Mouse (Mus musculus) ES-E14 (cell line): ENCODE data around the gene Spop. TPM values are rescaled to one million over a fixed set of nuclear protein-coding genes. Genes with fewer than 3 reads are reported as not detected.
"Not testable (repeated sequence)": the region's sequence is repeated elsewhere in the genome, so short reads cannot be mapped to it uniquely, and the experiment has no call there.

ENCODE experiments used
- DNase-seq: peaks from one replicate; pipeline ENCODE4 v3.0.0-alpha.2; 2013; ENCODE audit warnings: low read depth, low spot score
- H3K27ac ChIP-seq: 2 replicates; pipeline ENCODE4 v1.5.1; 2012; ENCODE audit warnings: low read depth, mild to moderate bottlenecking, low read length, moderate library complexity, mixed read lengths; ENCODE audit not compliant: poor library complexity, insufficient read depth, severe bottlenecking
- H3K36me3 ChIP-seq: 2 replicates; pipeline ENCODE4 v1.6.1; 2012; ENCODE audit warnings: mild to moderate bottlenecking, low read length, moderate library complexity, mixed read lengths; ENCODE audit not compliant: control insufficient read depth, poor library complexity, insufficient read depth, severe bottlenecking
- H3K4me1 ChIP-seq, 2 experiments: fragments of 150-350 bp in 1 of 2; sonication (generic) in 1 of 2; 2 replicates each; pipeline ENCODE4 v1.6.1; 2012; ENCODE audit warnings: low read length in 2 of 2, mild to moderate bottlenecking in 1 of 2, mixed read lengths in 1 of 2; ENCODE audit not compliant: control insufficient read depth in 2 of 2, insufficient read depth in 2 of 2, poor library complexity in 1 of 2
- H3K4me3 ChIP-seq, 2 experiments: fragments of 150-350 bp in 1 of 2; sonication (generic) in 1 of 2; 2 replicates each; pipeline ENCODE4 v1.5.1; 2012; ENCODE audit warnings: low read length in 2 of 2, low read depth in 1 of 2, mild to moderate bottlenecking in 1 of 2, mixed read lengths in 1 of 2; ENCODE audit not compliant: insufficient read depth in 1 of 2, poor library complexity in 1 of 2, severe bottlenecking in 1 of 2
- H3K9ac ChIP-seq: 2 replicates; pipeline ENCODE4 v1.6.1; 2012; ENCODE audit warnings: low read depth, mild to moderate bottlenecking, low read length, mixed read lengths; ENCODE audit not compliant: poor library complexity, insufficient read depth, severe bottlenecking
- H3K9me3 ChIP-seq: fragments of 150-350 bp; sonication (generic); 2 replicates; pipeline ENCODE4 v1.6.1; 2012; ENCODE audit warnings: low read depth, mild to moderate bottlenecking, low read length; ENCODE audit not compliant: control insufficient read depth, insufficient read depth
- CHD2 ChIP-seq: IDR thresholded peaks from 2 replicates; pipeline ENCODE4 v1.6.1; 2014; ENCODE audit warnings: mild to moderate bottlenecking, low read depth, low read length, inconsistent platforms
- HCFC1 ChIP-seq: IDR thresholded peaks from 2 replicates; pipeline ENCODE4 v1.6.1; 2012; ENCODE audit warnings: low read length, inconsistent platforms, borderline replicate concordance; ENCODE audit not compliant: insufficient read depth
- MAFK ChIP-seq: IDR thresholded peaks from 2 replicates; pipeline ENCODE4 v1.6.1; 2014; ENCODE audit warnings: mild to moderate bottlenecking, low read depth, low read length, inconsistent platforms; ENCODE audit not compliant: insufficient read depth
- ZC3H11A ChIP-seq: IDR thresholded peaks from 2 replicates; pipeline ENCODE4 v1.6.1; 2012; ENCODE audit warnings: low read depth, mild to moderate bottlenecking, inconsistent platforms, low read length, borderline replicate concordance
- ZNF384 ChIP-seq: IDR thresholded peaks from 2 replicates; pipeline ENCODE4 v1.6.1; 2012; ENCODE audit warnings: low read depth, low read length, inconsistent platforms
- in situ Hi-C, 2 experiments: fragments of 600-800 bp; cut with MboI; formaldehyde crosslinking; loops; one replicate each; pipeline ENCODE4 v1.15.1; 2025; ENCODE audit warnings: low sequenced_read_pairs in 2 of 2, inconsistent platforms in 1 of 2; ENCODE audit not compliant: unreplicated experiment in 2 of 2
- total RNA-seq: library from RNA; depleted of rRNA; stranded (reverse); fragments of 300-350 nt; gene quantifications from 2 replicates; pipeline ENCODE4 v1.2.3, GENCODE M21; 2012

Spop gene
- total RNA-seq, 1 experiment, result 30.8 TPM

GRCm38 (mm10) chr11:95402196-95402595, 11.7 kb upstream of the Spop start:
- H3K9ac ChIP-seq, result no peak overlapping the region
- no peak overlapping the region for H3K27ac ChIP-seq
- no peak for DNase-seq
- no peak overlapping the region for H3K4me3 ChIP-seq
- in situ Hi-C loops, result no loop called here
- H3K4me1 ChIP-seq, result peaks cover 0 to 10% of the 10 kb centered on the region in 2 experiments; a peak in 2 of 4 replicates
- no peak for TF ChIP-seq CHD2
- no peak for TF ChIP-seq ZNF384
- no peak for TF ChIP-seq MAFK
- TF ChIP-seq HCFC1, result no peak
- TF ChIP-seq ZC3H11A, result no peak
- H3K9me3 ChIP-seq, result no peaks in the 10 kb centered on the region
- no peaks in the 10 kb centered on the region for H3K36me3 ChIP-seq

GRCm38 (mm10) chr11:95402658-95403101, 11.2 kb upstream of the Spop start:
- no peak overlapping the region for H3K27ac ChIP-seq
- no peak for DNase-seq
- in situ Hi-C loops, result no loop called here

GRCm38 (mm10) chr11:95403382-95404340, 10.2 kb upstream of the Spop start:
- no peak for DNase-seq
- H3K27ac ChIP-seq, result no peak overlapping the region
- TF ChIP-seq CHD2, result no peak
- TF ChIP-seq MAFK, result no peak
- TF ChIP-seq HCFC1, result no peak

More at GRCm38 (mm10) chr11:95402658-95403101, 11.2 kb upstream of the Spop start:
- H3K4me1 ChIP-seq, result peaks cover 1 to 12% of the 10 kb centered on the region in 2 experiments; a peak in 2 of 4 replicates
- no peak overlapping the region for H3K9ac ChIP-seq
- H3K36me3 ChIP-seq, result no peaks in the 10 kb centered on the region
- H3K9me3 ChIP-seq, result no peaks in the 10 kb centered on the region
- TF ChIP-seq ZC3H11A, result no peak
- peak; percentile 82 for TF ChIP-seq ZNF384
- no peak overlapping the region for H3K4me3 ChIP-seq

GRCm38 (mm10) chr11:95405771-95406170, 8.1 kb upstream of the Spop start:
- peaks cover 3 to 12% of the 10 kb centered on the region in 2 experiments; a peak in 2 of 4 replicates for H3K4me1 ChIP-seq
- H3K4me3 ChIP-seq, result no peak overlapping the region
- no peak for TF ChIP-seq ZNF384
- no peak for TF ChIP-seq ZC3H11A
- TF ChIP-seq HCFC1, result no peak
- no peak for TF ChIP-seq MAFK
- no peak for TF ChIP-seq CHD2
- no peaks in the 10 kb centered on the region for H3K9me3 ChIP-seq
- no peak for DNase-seq
- H3K36me3 ChIP-seq, result no peaks in the 10 kb centered on the region
- in situ Hi-C loops, result no loop called here
- no peak overlapping the region for H3K27ac ChIP-seq
- H3K9ac ChIP-seq, result no peak overlapping the region

More at GRCm38 (mm10) chr11:95403382-95404340, 10.2 kb upstream of the Spop start:
- Histone ChIP-seq H3K9ac (no peak overlapping the region), H3K4me3 (no peak overlapping the region), H3K36me3 (no peaks in the 10 kb centered on the region), H3K4me1 (peaks cover 3 to 12% of the 10 kb centered on the region in 2 experiments; a peak in 2 of 4 replicates), H3K9me3 (no peaks in the 10 kb centered on the region)
- in situ Hi-C loops, result no loop called here

- in situ Hi-C loops, result not testable (repeated sequence)
Observed at GRCm38 (mm10) chr11:95406398-95406797, 7.5 kb upstream of the Spop start.

More at GRCm38 (mm10) chr11:95406398-95406797, 7.5 kb upstream of the Spop start:
- not testable (repeated sequence) for H3K27ac ChIP-seq, H3K36me3 ChIP-seq, DNase-seq, H3K9ac ChIP-seq, H3K4me3 ChIP-seq, H3K9me3 ChIP-seq
- peaks cover 3 to 12% of the 10 kb centered on the region in 2 experiments; a peak in 2 of 4 replicates for H3K4me1 ChIP-seq
